Mouse (Mus musculus) midbrain, postnatal 0 days (tissue): Measurements from ENCODE around the gene Tmco1. TPM values are rescaled to one million over a fixed set of nuclear protein-coding genes. Genes with fewer than 3 reads are reported as not detected.

ENCODE experiments used
- ATAC-seq: fragments of 200-750 bp; cut with Nextera tagmentation; 2 replicates; pipeline ENCODE4 v1.8.0; 2017; ENCODE audit warnings: moderate number of reproducible peaks, mild to moderate bottlenecking, moderate TSS enrichment, moderate library complexity; ENCODE audit not compliant: low FRiP score
- DNase-seq: peaks from one replicate; pipeline ENCODE4 v3.0.0-alpha.2; 2015; ENCODE audit warnings: low spot score
- H3K27ac ChIP-seq: fragments of 300-500 bp; sonication (generic); 2 replicates; pipeline ENCODE4 v1.5.1; 2014; ENCODE audit warnings: low read depth, mild to moderate bottlenecking, low read length, mixed read lengths
- H3K27me3 ChIP-seq: fragments of 300-500 bp; sonication (generic); 2 replicates; pipeline ENCODE4 v1.6.1; 2014; ENCODE audit warnings: low read length, control low read depth, mixed read lengths; ENCODE audit not compliant: insufficient read depth
- H3K36me3 ChIP-seq: fragments of 300-500 bp; sonication (generic); 2 replicates; pipeline ENCODE4 v1.6.1; 2014; ENCODE audit warnings: low read length, control low read depth, mixed read lengths; ENCODE audit not compliant: insufficient read depth
- H3K4me1 ChIP-seq: fragments of 300-500 bp; sonication (generic); 2 replicates; pipeline ENCODE4 v1.6.1; 2014; ENCODE audit warnings: mild to moderate bottlenecking, control low read depth, antibody characterized with exemption, low read length, mixed read lengths; ENCODE audit not compliant: insufficient read depth
- H3K4me2 ChIP-seq: fragments of 300-500 bp; sonication (generic); 2 replicates; pipeline ENCODE4 v1.6.1; 2014; ENCODE audit warnings: low read depth, mild to moderate bottlenecking, low read length, mixed read lengths; ENCODE audit not compliant: poor library complexity, severe bottlenecking
- H3K4me3 ChIP-seq: fragments of 300-500 bp; sonication (generic); 2 replicates; pipeline ENCODE4 v1.5.1; 2014; ENCODE audit warnings: low read depth, mild to moderate bottlenecking, low read length, moderate library complexity
- H3K9ac ChIP-seq: fragments of 300-500 bp; sonication (generic); replicated peaks from 2 replicates; pipeline ENCODE4 v1.6.1; 2014; ENCODE audit warnings: mild to moderate bottlenecking, low read length, moderate library complexity, mixed read lengths; ENCODE audit not compliant: poor library complexity, severe bottlenecking
- H3K9me3 ChIP-seq: fragments of 300-500 bp; sonication (generic); 2 replicates; pipeline ENCODE4 v1.6.1; 2016; ENCODE audit warnings: low read length, control low read depth
- CTCF ChIP-seq: IDR thresholded peaks from 2 replicates; pipeline ENCODE4 v1.5.1; 2016; ENCODE audit warnings: antibody characterized with exemption, mild to moderate bottlenecking
- WGBS: fragments of 180-500 bp; shearing (Covaris S2); extraction: QIAGEN DNeasy Blood & Tissue Kit; methylation state at CpG from one replicate; pipeline ENCODE4 v1.1.7; 2014; 5-methylcytosine and 5-hydroxymethylcytosine counted together
- polyA plus RNA-seq: library from polyadenylated mRNA; unstranded; fragments of >200 nt; fragmentation: Nextera tagmentation; extraction: Ambion mirVana; gene quantifications from 2 replicates; pipeline ENCODE4 v1.2.1, GENCODE M21; 2015
- total RNA-seq: library from RNA; depleted of rRNA; stranded (reverse); fragments of >200 nt; gene quantifications from 2 replicates; pipeline ENCODE4 v1.2.3, GENCODE M21; 2014

Tmco1 gene
- total and polyA plus RNA-seq, 2 experiments from 2014 or later: 40.7 to 74.9 TPM

DNA sequence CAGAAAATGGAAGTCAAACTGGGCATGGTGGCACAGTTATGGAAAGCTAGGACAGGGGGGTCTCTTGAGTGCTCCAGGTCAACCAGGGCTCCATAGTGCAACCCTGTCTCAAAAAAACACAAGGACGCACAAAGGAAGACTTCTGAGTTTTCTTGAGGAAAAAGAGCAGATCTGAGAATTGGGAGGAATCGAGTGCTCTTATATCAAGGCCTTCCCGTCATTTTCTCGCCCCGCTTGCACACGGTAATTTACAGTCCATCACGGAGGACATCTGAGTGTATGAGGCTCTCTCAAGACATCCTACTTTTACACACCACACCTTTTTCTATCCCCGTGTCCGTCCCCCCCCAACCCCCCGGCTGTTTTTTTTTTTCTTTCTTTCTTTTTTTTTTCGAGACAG lies 504 bp upstream of the Tmco1 start:
- 72% methylated on average over 11 of the region's 11 CpGs for WGBS
- H3K4me2 ChIP-seq: peak overlapping the region; percentile 81
- DNase-seq (no peak), ATAC-seq (no peak)
- no peaks in the 10 kb centered on the region for H3K9me3 ChIP-seq
- no peak for TF ChIP-seq CTCF
- no peak overlapping the region for H3K9ac ChIP-seq
- H3K27me3 ChIP-seq: no peaks in the 10 kb centered on the region
- H3K36me3 ChIP-seq: peaks cover 3% of the 10 kb centered on the region
- H3K4me3 ChIP-seq: peak overlapping the region; percentile 77
- H3K27ac ChIP-seq: no peak overlapping the region
- H3K4me1 ChIP-seq: no peaks in the 10 kb centered on the region; the same call in 1 of the 2 replicates

DNA sequence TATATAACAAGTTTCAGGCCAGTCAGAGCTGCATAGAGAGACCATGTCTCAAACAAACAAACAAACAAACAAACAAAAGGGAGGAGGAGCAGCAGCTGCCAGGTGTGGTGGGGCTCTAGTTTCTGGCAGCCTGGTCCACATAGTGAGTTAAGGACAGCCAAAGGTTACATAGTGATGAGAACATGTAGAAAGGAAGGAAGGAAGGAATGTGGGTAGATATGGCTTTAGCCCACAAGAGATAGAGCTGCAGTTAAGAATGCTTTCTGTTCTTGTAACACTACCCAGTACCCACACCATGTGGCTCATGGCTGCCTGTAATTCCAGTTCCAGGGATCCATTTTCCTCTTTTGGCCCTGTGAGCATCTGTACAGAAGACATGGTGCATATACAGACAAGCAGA lies 4.2 kb downstream of the Tmco1 start:
- Histone ChIP-seq H3K4me1 (no peaks in the 10 kb centered on the region; the same call in 1 of the 2 replicates), H3K4me3 (no peak overlapping the region), H3K9ac (no peak overlapping the region), H3K27me3 (no peaks in the 10 kb centered on the region), H3K9me3 (no peaks in the 10 kb centered on the region), H3K36me3 (peaks cover 4% of the 10 kb centered on the region), H3K27ac (no peak overlapping the region), H3K4me2 (no peak overlapping the region)
- no peak for DNase-seq
- ATAC-seq: no peak
- TF ChIP-seq CTCF: no peak

DNA sequence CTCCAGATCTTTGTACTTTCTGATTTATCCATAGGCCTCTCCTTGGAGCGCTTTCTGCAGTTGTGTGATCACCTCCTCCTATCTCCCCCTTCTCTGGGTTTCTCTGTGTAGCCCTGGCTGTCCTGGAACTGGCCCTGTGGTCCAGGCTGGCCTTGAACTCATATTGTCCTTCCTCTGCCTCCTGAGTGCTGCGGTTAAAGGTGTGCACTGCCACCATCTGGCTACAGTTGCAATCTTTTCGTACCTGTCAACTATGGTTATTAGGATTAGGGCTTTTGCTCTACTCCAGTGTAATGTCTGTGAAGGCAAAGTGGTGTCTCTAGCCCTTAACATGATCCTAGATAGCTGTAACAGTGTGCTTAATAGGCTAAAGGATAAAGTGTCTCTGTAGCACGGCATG lies 5.0 kb downstream of the Tmco1 start:
- Histone ChIP-seq H3K36me3 (peaks cover 6% of the 10 kb centered on the region), H3K9ac (no peak overlapping the region), H3K27me3 (no peaks in the 10 kb centered on the region), H3K4me3 (no peak overlapping the region), H3K9me3 (no peaks in the 10 kb centered on the region), H3K4me1 (no peaks in the 10 kb centered on the region; the same call in 1 of the 2 replicates), H3K27ac (no peak overlapping the region), H3K4me2 (no peak overlapping the region)
- TF ChIP-seq CTCF: peak; percentile 54
- ATAC-seq (no peak), DNase-seq (no peak)
- WGBS: 92% methylated on average over 4 of the region's 4 CpGs

DNA sequence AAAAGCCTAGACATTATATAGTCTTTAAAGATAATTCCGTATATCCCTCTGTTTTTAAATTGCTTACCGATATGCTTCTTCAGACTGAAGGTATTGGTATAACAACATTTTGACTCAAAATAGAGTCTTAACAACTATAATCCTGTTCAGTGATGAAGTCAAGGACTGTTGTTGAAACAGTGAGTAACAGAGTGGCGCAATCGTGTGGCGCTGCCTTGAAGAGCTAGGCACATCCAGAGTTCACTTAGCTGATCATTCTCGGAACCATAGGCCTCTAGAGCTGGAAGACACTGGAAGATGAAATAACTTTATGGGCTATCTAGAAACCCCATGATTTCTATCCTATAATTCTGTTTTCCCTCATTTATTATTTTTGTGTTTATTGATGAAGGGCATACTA lies 13.5 kb downstream of the Tmco1 start:
- TF ChIP-seq CTCF: no peak
- WGBS: over 99% methylated on average over 6 of the region's 6 CpGs

DNA sequence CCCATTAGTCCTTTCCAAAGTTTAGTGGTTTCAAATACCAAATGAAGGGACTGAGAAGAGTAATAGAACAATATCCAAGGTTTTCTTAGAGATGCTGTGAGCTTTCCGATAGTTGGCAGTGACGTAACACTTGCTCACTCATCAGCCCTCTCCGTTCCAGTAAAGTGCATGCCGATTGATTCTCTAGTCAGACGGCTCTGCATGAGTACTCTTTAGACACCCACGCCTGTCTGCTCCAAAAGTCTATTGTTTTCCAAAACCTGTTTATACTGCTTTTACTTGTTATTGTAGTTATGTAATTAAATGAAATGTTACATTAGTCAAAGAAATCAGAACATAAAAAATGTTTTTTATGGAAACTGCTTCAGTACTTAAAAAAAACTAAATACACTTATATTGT lies 20.6 kb downstream of the Tmco1 start:
- H3K4me3 ChIP-seq: no peak overlapping the region
- no peaks in the 10 kb centered on the region for H3K9me3 ChIP-seq
- H3K4me1 ChIP-seq: no peaks in the 10 kb centered on the region
- H3K27ac ChIP-seq: no peak overlapping the region
- no peak for TF ChIP-seq CTCF
- H3K27me3 ChIP-seq: no peaks in the 10 kb centered on the region
- H3K9ac ChIP-seq: no peak overlapping the region
- no peak for ATAC-seq
- 87% methylated on average over 6 of the region's 6 CpGs for whole genome bisulfite sequencing
- H3K4me2 ChIP-seq: no peak overlapping the region
- DNase-seq: no peak
- H3K36me3 ChIP-seq: peaks cover 33% of the 10 kb centered on the region

More for the DNA sequence above, 13.5 kb downstream of the Tmco1 start:
- H3K9me3 ChIP-seq: no peaks in the 10 kb centered on the region
- H3K4me1 ChIP-seq: no peaks in the 10 kb centered on the region
- peaks cover 26% of the 10 kb centered on the region for H3K36me3 ChIP-seq
- DNase-seq (no peak), ATAC-seq (no peak)
- H3K9ac ChIP-seq: no peak overlapping the region
- no peak overlapping the region for H3K4me3 ChIP-seq
- no peaks in the 10 kb centered on the region for H3K27me3 ChIP-seq
- no peak overlapping the region for H3K27ac ChIP-seq
- no peak overlapping the region for H3K4me2 ChIP-seq

DNA sequence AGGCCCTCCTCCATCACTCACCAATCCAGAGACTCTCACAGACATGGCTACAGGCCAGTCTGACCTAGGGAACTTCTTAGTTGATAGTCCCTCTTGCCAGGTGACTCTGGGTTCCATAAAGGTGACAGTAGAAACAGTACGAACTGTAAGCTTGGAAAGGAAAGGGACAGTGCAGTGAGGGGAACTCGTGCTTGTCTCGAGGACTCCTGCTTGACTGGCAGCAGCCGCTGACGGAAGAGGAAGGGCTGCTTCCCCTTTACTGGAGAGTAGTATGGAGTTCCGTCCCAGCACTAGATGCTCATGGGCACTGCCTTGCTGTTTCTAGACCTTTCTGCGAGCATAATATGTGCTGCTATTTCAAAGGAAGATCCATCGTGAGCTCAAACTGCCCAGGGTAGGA lies 22.9 kb downstream of the Tmco1 start:
- H3K27ac ChIP-seq: no peak overlapping the region
- peaks cover 27% of the 10 kb centered on the region for H3K36me3 ChIP-seq
- WGBS: 91% methylated on average over 8 of the region's 8 CpGs
- H3K9ac ChIP-seq: no peak overlapping the region
- no peak overlapping the region for H3K4me3 ChIP-seq
- H3K4me1 ChIP-seq: no peaks in the 10 kb centered on the region
- no peaks in the 10 kb centered on the region for H3K9me3 ChIP-seq
- ATAC-seq (no peak), DNase-seq (no peak)
- no peaks in the 10 kb centered on the region for H3K27me3 ChIP-seq
- H3K4me2 ChIP-seq: no peak overlapping the region
- no peak for TF ChIP-seq CTCF
